Mouse (Mus musculus): ENCODE results near the gene Nrarp.

Nrarp gene

DNA sequence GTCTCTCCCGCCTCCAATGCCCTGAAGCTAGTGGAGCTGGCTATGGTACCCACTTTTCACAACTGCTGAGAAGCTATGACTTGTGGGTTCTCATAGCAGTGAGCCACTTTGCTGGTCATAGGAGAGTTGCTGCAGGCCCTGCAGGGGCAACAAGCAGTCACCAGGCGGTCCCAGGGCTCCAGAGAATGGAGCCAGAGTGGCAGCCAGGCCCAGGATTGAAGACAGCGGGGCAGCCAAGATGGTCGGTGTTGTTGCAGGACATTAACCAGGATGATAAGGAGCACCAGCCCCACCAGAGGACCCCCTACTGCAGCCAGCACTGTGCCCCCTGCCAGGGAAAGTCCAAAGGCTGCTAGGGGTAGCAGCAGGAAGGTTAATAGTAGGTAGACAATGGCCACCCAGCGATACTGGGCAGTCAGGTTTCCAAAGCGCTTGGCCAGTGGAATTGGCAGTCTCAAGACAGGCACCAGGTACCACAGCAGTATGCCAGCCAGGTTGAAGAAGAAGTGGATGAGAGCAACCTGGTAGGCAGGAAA, 48.5 kb downstream of the Nrarp start:
- no peak for DNase-seq (ENCODE audit: low read depth)

DNA sequence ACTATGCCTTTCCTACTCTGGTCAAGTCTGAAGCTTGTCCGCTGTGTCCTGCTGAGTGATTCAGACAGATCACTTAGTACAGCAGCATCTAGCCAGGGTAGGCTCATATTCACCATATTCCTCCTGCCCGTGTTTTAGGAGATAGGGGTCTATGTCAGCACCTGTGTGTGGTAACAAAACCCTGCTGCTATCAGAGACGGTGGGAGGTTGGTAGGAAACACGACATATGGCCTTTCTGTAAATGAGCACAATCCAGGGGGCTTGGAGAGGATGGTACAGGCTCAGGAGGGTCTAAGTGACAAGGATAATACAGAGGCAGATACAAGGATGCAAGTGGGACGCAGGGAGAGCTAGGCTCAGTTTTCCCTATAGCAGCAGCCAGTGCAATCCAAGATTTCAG, 49.0 kb downstream of the Nrarp start:
- DNase-seq (ENCODE audit: low read depth) = no peak

DNA sequence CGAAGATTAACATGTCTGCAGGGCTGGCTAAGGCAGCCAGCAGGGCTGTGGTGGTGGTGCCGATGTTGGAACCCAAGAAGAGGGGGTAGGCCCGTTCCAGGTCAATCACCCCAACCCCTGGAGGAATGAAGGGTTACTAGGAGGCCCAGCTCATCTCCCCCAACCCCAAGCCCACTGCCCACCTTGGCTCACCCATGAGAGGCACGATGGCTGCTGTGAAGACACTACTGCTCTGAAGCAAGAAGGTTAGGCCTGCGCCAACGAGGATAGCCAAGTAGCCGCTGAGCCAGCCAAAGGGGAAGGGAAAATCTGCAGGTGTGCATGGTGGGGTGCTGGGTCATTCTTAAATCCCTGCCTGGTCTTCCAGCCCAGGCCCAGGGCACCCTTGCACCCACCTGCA, 50.0 kb downstream of the Nrarp start:
- no peak for DNase-seq (ENCODE audit: low read depth)

DNA sequence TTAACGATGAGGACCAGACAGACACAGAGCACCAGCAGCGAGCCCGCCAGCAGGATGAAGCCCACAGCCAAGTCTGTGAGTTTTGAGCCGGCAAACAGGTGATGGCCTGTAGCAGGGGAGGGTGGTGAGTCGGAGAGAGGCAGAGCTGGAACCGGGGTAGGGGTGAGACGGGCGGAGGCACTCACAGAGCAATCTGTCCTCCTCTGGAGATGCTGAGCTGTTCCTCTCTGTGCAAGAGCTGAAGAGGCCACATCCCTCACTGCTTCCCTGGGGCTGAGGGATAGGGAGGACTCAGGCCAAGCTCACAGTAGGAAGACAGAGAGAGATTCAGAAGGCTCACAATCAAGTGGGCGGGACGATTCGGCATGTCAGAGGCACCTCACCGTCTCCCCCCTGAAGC, 50.5 kb downstream of the Nrarp start:
- no peak for DNase-seq (ENCODE audit: low read depth)

All from induced T-regulatory cell, adult 2 months (primary cell).